Mouse (Mus musculus): ENCODE data around the gene Tcf20. TPM values are rescaled to one million over a fixed set of nuclear protein-coding genes. Genes with fewer than 3 reads are reported as not detected.

The Tcf20 gene
- total and polyA plus RNA-seq, 3 experiments, result 27.0 to 47.2 (median 29.0) TPM

DNA sequence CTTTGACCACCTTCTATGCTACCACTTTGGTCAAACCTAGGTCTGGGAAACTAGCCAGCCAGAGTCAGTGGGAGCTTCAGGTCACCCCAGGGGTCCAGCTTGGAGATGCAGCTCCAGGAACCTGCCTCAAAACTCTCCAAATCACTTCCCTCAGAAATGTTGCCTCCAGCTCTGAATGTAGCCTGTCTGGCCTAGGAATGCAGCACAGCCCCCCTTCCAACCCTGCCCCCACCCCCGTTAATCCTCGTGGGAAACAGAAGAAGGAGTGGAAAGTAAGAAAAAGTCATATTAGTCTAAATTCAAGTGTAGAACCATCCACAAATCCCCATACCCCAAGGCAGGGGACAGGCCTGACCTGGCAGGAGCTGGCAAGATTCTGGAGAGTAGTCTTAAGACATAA, 79.2 kb downstream of the Tcf20 start:
- Histone ChIP-seq H3K36me3 (replicated peaks in 1 of 2; ENCODE audit: control insufficient read depth in 1 of 2, insufficient read depth in 1 of 2, low read length in 1 of 2) (peaks cover 0 to 12% of the 10 kb centered on the region in 2 experiments), H3K4me3 (replicated peaks in 1 of 3; ENCODE audit: low read depth in 2 of 3, low read length in 2 of 3, poor library complexity in 1 of 3) (no peak overlapping the region), H3K4me2 (ENCODE audit: insufficient read depth, low read depth, poor library complexity, severe bottlenecking) (no peak overlapping the region), H3K27me3 (replicated peaks) (no peaks in the 10 kb centered on the region), H3K27ac (ENCODE audit: insufficient read depth, low read depth) (no peak overlapping the region), H3K4me1 (ENCODE audit: control insufficient read depth in 1 of 2, insufficient read depth in 2 of 2) (peaks cover 0 to 27% of the 10 kb centered on the region in 2 experiments; a peak in 2 of 4 replicates), H3K9ac (ENCODE audit: insufficient read depth, low read depth) (no peak overlapping the region), H3K9me3 (replicated peaks; ENCODE audit: low read length) (no peaks in the 10 kb centered on the region), H3K79me2 (replicated peaks; ENCODE audit: control insufficient read depth, extremely low read depth, insufficient read depth, poor library complexity, severe bottlenecking) (no peaks in the 10 kb centered on the region)
- TF ChIP-seq MXI1 (IDR thresholded peaks at IDR 0.05; ENCODE audit: low read depth, low read length), result no peak
- no peak for TF ChIP-seq HCFC1 (IDR thresholded peaks at IDR 0.05; ENCODE audit: low read depth, low read length)
- no peak for TF ChIP-seq BHLHE40 (IDR thresholded peaks at IDR 0.05; ENCODE audit: low read depth, low read length)
- dilution Hi-C loops (cut with MboI; ENCODE audit: extremely low pct_ligation_motif_present, extremely low pct_unique_long_range_greater_than_20kb, low sequenced_read_pairs) (no loop called here), in situ Hi-C loops (cut with MboI; ENCODE audit: low pct_ligation_motif_present, low pct_unique_long_range_greater_than_20kb, low sequenced_read_pairs) (no loop called here)
- no peak for DNase-seq (ENCODE audit: extremely low read depth)

DNA sequence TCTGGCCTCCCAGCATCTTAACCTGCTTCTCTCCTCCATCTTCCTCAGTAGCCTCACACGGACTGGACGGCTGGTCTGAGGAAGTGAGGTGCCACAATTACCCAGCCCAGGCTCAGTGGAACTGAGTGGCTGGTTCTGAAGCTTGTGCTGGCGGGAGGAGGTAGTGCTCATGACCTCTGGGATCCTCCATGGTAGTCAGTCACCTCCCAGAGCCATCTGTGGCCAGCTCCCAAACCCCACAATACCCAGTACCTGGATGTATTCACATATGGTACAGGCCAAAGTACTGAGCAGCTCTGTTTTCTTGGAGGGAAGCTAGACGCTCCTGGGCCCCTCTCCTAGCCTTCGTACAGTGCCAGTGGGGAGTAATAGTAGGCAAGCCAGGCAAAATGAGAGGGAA, 80.4 kb downstream of the Tcf20 start:
- Histone ChIP-seq H3K9me3 (replicated peaks; ENCODE audit: low read length) (no peaks in the 10 kb centered on the region), H3K9ac (ENCODE audit: insufficient read depth, low read depth) (no peak overlapping the region), H3K36me3 (replicated peaks in 1 of 2; ENCODE audit: control insufficient read depth in 1 of 2, insufficient read depth in 1 of 2, low read length in 1 of 2) (peaks cover 0 to 16% of the 10 kb centered on the region in 2 experiments), H3K27ac (ENCODE audit: insufficient read depth, low read depth) (no peak overlapping the region), H3K4me2 (ENCODE audit: insufficient read depth, low read depth, poor library complexity, severe bottlenecking) (no peak overlapping the region), H3K27me3 (replicated peaks) (no peaks in the 10 kb centered on the region), H3K4me3 (replicated peaks in 1 of 3; ENCODE audit: low read depth in 2 of 3, low read length in 2 of 3, poor library complexity in 1 of 3) (no peak overlapping the region), H3K79me2 (replicated peaks; ENCODE audit: control insufficient read depth, extremely low read depth, insufficient read depth, poor library complexity, severe bottlenecking) (no peaks in the 10 kb centered on the region), H3K4me1 (ENCODE audit: control insufficient read depth in 1 of 2, insufficient read depth in 2 of 2) (peaks cover 2 to 39% of the 10 kb centered on the region in 2 experiments; a peak in 2 of 4 replicates)
- in situ Hi-C loops (cut with MboI; ENCODE audit: low pct_ligation_motif_present, low pct_unique_long_range_greater_than_20kb, low sequenced_read_pairs), result no loop called here
- dilution Hi-C loops (cut with MboI; ENCODE audit: extremely low pct_ligation_motif_present, extremely low pct_unique_long_range_greater_than_20kb, low sequenced_read_pairs), result no loop called here
- DNase-seq (ENCODE audit: extremely low read depth), result no peak
- no peak for TF ChIP-seq IRF4 (IDR thresholded peaks at IDR 0.05; ENCODE audit: low read depth, low read length)
- no peak for TF ChIP-seq MYC (IDR thresholded peaks at IDR 0.05; ENCODE audit: low read depth, low read length)
- TF ChIP-seq CTCF (conservative IDR thresholded peaks at IDR 0.05 in 1 of 2, IDR thresholded peaks at IDR 0.05 in 1 of 2; ENCODE audit: low read depth in 2 of 2, low read length in 2 of 2), result no peak
- no peak for TF ChIP-seq ZKSCAN1 (IDR thresholded peaks at IDR 0.05; ENCODE audit: borderline replicate concordance, low read depth, low read length)
- TF ChIP-seq ZNF384 (IDR thresholded peaks at IDR 0.05; ENCODE audit: low read depth, low read length), result no peak
- TF ChIP-seq PAX5 (IDR thresholded peaks at IDR 0.05; ENCODE audit: low read length), result no peak
- no peak for TF ChIP-seq POLR2A (IDR thresholded peaks at IDR 0.05; ENCODE audit: low read depth, low read length)
- no peak for TF ChIP-seq RCOR1 (conservative IDR thresholded peaks at IDR 0.05; ENCODE audit: low read depth, low read length)
- TF ChIP-seq MXI1 (IDR thresholded peaks at IDR 0.05; ENCODE audit: low read depth, low read length), result no peak

DNA sequence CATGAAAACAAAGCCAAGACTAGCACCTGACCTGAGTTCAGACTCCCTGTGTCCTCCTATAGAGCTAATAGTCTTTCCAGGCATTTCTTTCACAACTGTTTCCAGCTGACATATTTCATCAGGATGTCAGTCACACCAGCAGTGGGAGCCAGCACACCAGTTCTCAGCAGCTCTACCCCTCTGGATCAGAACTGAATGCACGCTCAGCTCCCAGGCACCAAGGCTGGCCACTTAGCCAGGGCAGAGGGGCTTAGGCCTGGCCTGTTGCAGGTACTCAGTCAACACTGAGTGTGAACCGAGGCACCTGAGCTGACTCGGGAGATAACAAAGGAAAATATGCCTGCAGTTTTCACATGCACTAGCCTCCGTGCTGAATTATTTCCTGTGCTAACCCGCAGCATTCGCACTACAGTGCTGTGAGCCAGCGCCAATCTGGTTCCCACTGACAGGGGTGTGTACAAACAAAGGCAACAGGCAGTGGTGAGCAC, 81.1 kb downstream of the Tcf20 start:
- Histone ChIP-seq H3K4me3 (replicated peaks in 1 of 3; ENCODE audit: low read depth in 2 of 3, low read length in 2 of 3, poor library complexity in 1 of 3) (no peak overlapping the region), H3K9ac (ENCODE audit: insufficient read depth, low read depth) (no peak overlapping the region), H3K36me3 (replicated peaks in 1 of 2; ENCODE audit: control insufficient read depth in 1 of 2, insufficient read depth in 1 of 2, low read length in 1 of 2) (peaks cover 0 to 20% of the 10 kb centered on the region in 2 experiments), H3K4me1 (ENCODE audit: control insufficient read depth in 1 of 2, insufficient read depth in 2 of 2) (peaks cover 2 to 42% of the 10 kb centered on the region in 2 experiments; a peak in 2 of 4 replicates), H3K27me3 (replicated peaks) (no peaks in the 10 kb centered on the region), H3K79me2 (replicated peaks; ENCODE audit: control insufficient read depth, extremely low read depth, insufficient read depth, poor library complexity, severe bottlenecking) (no peaks in the 10 kb centered on the region), H3K4me2 (ENCODE audit: insufficient read depth, low read depth, poor library complexity, severe bottlenecking) (no peak overlapping the region), H3K9me3 (replicated peaks; ENCODE audit: low read length) (no peaks in the 10 kb centered on the region), H3K27ac (ENCODE audit: insufficient read depth, low read depth) (no peak overlapping the region)
- in situ Hi-C loops (cut with MboI; ENCODE audit: low pct_ligation_motif_present, low pct_unique_long_range_greater_than_20kb, low sequenced_read_pairs), result no loop called here
- no peak for DNase-seq (ENCODE audit: extremely low read depth)
- dilution Hi-C loops (cut with MboI; ENCODE audit: extremely low pct_ligation_motif_present, extremely low pct_unique_long_range_greater_than_20kb, low sequenced_read_pairs), result no loop called here
- TF ChIP-seq KAT2A (IDR thresholded peaks at IDR 0.05; ENCODE audit: insufficient replicate concordance, low read length) (no peak), GABPA (IDR thresholded peaks at IDR 0.05; ENCODE audit: insufficient replicate concordance, low read depth, low read length) (no peak), TBP (conservative IDR thresholded peaks at IDR 0.05; ENCODE audit: low read depth, low read length) (no peak), ETS1 (conservative IDR thresholded peaks at IDR 0.05; ENCODE audit: low read depth, low read length) (no peak), USF2 (conservative IDR thresholded peaks at IDR 0.05; ENCODE audit: low read depth, low read length) (no peak), EP300 (IDR thresholded peaks at IDR 0.05; ENCODE audit: low read length) (no peak), MAZ (IDR thresholded peaks at IDR 0.05; ENCODE audit: low read depth, low read length) (no peak), ELF1 (IDR thresholded peaks at IDR 0.05; ENCODE audit: low read depth, low read length) (no peak), UBTF (IDR thresholded peaks at IDR 0.05; ENCODE audit: low read depth, low read length) (no peak), TCF12 (IDR thresholded peaks at IDR 0.05; ENCODE audit: low read depth, low read length) (no peak), MXI1 (IDR thresholded peaks at IDR 0.05; ENCODE audit: low read depth, low read length) (no peak), RAD21 (IDR thresholded peaks at IDR 0.05; ENCODE audit: low read depth, low read length) (peak; percentile 31), MEF2A (IDR thresholded peaks at IDR 0.05; ENCODE audit: borderline replicate concordance, low read depth, low read length) (no peak), RCOR1 (conservative IDR thresholded peaks at IDR 0.05; ENCODE audit: low read depth, low read length) (no peak), CTCF (conservative IDR thresholded peaks at IDR 0.05 in 1 of 2, IDR thresholded peaks at IDR 0.05 in 1 of 2; ENCODE audit: low read depth in 2 of 2, low read length in 2 of 2) (peak in 1 of 2 experiments; percentile 36; a peak in 1 of 4 replicates), POLR2AphosphoS2 (IDR thresholded peaks at IDR 0.05; ENCODE audit: low read depth, low read length) (no peak), MAX (IDR thresholded peaks at IDR 0.05; ENCODE audit: low read length) (no peak), SMC3 (IDR thresholded peaks at IDR 0.05; ENCODE audit: low read depth, low read length) (peak; percentile 29), PAX5 (IDR thresholded peaks at IDR 0.05; ENCODE audit: low read length) (no peak)

Data from CH12.LX (cell line).